Mouse (Mus musculus): ENCODE measurements around the gene Gm20388. TPM values are rescaled to one million over a fixed set of nuclear protein-coding genes. Genes with fewer than 3 reads are reported as not detected.

The Gm20388 gene
- total RNA-seq, 2 experiments from 2014 or later: 2.4 to 2.6 TPM

DNA sequence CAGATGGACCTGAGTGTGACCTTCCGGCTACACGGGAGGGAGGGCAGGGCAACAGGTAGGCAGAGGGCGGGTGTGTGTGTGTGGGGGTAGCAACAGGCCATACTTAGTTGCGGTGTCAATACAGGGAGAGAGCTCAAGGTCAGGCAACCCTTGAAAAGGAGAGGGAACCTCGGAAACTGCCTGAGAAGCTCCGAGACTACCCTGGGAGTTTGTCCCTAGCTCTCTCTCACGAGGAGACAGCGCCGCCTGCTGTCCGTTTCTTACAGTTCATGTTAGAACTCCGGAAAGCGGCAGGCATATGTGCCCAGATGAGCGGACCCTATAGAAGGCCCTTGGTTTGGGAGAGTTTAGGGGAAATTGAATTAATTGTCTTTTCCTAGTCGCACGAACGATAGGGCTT, 1182.0 kb downstream of the Gm20388 start:
- intact Hi-C loops (cut with DNase I): loop anchor here (1.0 to 5.0 kb wide), 3 partner anchors 120 to 416 kb away; no protein-coding TSS in a partner anchor
- no peak overlapping the region for H3K4me3 ChIP-seq
- peak; percentile 77 to 84 for DNase-seq (ENCODE audit: extremely low spot score in 1 of 2, low spot score in 2 of 2)
- peak; percentile 88 for TF ChIP-seq CTCF (IDR thresholded peaks at IDR 0.05)
- H3K27ac ChIP-seq: no peak overlapping the region

DNA sequence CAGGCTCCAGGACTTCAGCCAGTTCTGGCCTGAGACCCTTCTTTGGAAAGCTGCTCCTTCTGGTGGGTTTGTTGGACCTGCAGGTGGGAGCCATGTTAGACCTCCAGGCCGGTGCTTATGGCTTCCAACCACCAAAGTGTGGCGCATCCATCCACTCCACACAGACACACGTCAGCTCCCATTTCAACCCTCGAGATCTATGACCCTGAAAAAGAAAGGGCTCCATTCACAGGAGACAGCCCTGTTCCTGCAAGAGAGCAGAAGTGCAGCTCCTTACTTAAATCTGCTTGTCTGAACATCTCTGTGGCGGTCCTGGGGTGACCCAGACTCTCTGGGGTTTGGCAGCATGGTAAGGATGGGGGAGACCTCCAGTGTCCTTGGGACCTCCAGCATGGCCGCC, 1182.9 kb downstream of the Gm20388 start:
- Histone ChIP-seq H3K27ac (no peak overlapping the region), H3K4me3 (no peak overlapping the region)
- intact Hi-C loops (cut with DNase I): loop anchor here (2.0 to 5.0 kb wide), 2 partner anchors 121 to 417 kb away; no protein-coding TSS in a partner anchor
- no peak for DNase-seq (ENCODE audit: extremely low spot score in 1 of 2, low spot score in 2 of 2)
- TF ChIP-seq CTCF (IDR thresholded peaks at IDR 0.05): no peak

DNA sequence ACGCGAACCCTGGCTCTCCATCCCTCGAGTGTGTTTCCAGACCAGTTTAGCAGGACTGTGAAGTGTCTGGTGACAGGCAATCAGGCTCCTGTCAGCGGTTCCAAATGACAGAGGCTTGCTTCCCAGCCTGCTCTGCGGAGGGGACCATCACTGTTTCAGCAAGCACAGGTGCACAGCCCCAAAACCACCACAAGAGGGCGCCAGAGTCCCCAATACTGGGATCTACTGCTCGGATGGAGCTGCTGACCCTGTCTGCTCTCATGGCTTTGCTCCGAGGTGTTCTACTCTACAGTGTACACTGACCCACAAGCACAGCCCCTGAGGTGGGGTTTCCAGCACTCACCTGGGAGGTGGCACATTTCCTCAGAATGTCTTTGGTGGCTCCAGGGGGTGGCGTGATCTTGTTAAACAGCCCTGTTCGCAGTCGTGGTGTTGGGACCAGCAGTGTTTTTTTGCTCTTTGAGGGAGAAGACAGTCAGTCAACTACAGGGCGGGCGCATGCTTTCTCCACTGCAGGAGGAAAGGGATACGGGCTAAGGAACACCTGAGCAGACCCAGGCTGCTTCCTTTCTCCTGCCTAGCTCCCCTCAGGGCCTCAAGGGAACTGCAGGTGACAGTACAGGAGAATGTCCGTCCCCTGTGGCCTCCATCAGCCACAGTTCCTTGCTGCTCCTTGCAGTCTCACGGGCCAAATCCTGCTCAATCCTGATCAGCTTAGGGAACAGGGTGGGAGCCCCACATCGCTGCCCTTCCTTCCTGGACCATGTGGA, 1193.6 kb downstream of the Gm20388 start:
- Histone ChIP-seq H3K4me3 (no peak overlapping the region), H3K27ac (no peak overlapping the region)
- TF ChIP-seq CTCF (IDR thresholded peaks at IDR 0.05): peak; percentile 98
- peak; percentile 60 to 77 for DNase-seq (ENCODE audit: extremely low spot score in 1 of 2, low spot score in 2 of 2)
- intact Hi-C loops (cut with DNase I): no loop called here

DNA sequence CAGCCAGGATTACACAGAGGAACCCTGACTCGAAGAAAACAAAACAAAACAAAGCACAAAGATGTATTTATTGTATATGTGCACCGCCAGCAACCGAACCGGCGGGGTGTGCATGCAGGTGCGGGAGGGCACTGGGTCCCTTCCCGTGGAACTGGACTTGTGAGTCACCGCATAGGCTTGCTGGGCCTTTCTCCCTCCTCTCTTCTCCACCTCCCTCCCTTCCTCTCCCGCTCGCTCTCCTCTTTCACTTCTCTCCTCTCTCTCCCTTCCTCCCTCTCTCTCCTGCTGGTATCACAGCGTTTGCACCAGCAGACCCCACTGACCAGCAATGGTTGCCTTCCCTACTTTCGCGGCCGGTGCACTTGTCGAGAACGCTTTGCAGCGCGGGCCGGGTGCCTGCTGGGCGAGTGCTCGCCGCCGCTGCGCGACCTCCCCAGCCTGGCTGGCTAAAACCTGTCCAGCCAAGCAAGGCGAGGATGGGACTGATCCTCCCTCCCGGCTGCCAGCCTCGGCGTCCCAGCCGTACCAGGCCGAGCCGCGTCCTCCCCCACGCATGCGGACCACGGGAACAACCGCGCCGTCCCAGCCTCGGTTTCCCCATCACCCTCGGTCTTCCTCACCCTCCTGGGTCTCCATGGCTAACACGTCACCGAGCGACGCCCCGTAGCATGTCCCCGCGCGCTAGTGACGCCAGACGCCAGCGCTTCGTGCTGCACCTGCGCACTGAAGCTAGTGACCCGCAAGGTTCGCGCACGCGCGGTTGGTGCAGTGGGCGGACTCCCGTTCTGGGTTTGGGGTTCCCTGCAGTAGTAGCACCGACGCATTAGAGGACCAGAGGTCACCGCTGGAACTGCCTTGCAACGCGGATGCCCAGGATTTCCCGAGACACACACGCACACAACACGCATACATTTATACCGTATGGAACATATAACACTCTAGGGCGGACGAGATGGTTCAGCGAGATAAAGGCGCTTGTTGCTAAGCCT, 1197.3 kb downstream of the Gm20388 start, which contains the start of gene Mthfsd:
TSS of gene Mthfsd (minus strand) at position 725 of the 989 bp plus-strand sequence.
- Histone ChIP-seq H3K27ac (peak within 1 kb of the TSS; percentile 91), H3K4me3 (peak within 1 kb of the TSS; percentile 92)
- peak; percentile 5; the same call in 1 of the 2 replicates for TF ChIP-seq CTCF (IDR thresholded peaks at IDR 0.05)
- intact Hi-C loops (cut with DNase I): no loop called here
- peak; percentile 99 for DNase-seq (ENCODE audit: extremely low spot score in 1 of 2, low spot score in 2 of 2)

DNA sequence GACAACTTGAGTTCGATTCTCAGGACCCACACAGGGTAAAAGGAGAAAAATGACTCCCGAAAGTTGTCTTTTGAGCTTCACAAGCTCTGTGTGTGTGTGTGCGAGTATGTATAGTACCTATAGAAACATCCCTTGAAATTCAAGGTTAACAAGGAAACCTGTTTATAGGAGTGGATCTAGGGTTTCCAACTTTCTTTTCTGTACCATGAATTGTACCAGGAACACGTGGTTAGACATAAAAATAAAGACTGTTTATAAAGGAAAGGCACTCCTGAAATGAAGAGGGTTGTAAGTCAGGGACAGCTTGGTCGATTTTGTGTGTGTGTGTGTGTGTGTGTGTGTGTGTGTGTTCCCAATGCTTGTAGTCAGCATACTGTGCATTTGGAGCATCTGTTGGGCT, 1198.0 kb downstream of the Gm20388 start:
- no peak for TF ChIP-seq CTCF (IDR thresholded peaks at IDR 0.05)
- no peak for DNase-seq (ENCODE audit: extremely low spot score in 1 of 2, low spot score in 2 of 2)
- H3K4me3 ChIP-seq: peak overlapping the region; percentile 92
- peak overlapping the region; percentile 83 for H3K27ac ChIP-seq
- intact Hi-C loops (cut with DNase I): no loop called here

DNA sequence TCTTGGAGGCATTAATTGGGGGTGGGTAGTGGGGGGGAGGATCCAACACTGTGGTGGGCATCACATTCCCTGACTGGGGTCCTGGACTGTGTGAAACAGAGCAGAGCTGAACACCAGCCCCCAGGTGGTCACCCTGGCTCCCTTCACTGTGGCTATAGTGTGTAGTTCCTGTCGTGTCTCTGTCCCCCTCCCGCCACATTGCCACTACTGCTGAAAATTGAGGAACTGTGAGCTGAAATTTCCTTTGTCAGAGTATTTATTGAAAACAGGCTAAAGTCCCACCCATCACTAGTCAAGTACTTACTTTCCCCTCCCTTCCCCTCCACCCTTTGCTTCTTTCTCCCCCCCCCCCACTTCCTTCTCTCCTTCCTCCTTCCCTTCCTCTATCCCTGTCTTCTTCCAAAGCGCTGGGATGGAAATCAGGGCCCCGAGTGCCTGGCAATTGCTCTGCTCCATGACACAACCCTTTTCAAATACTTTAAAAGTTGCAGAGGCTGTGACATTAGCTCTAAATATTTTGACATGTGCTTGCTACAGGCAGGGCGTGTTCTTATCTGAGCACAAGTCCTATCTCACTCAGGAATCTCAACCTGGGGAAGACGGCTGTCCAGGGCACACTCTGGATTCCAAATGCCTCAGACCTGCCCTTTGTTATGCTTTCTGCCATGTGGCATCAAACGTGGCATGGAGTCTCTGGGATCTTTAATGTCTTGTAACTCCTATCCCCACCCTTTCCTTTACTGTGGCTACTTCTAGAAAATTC, 1200.7 kb downstream of the Gm20388 start:
- DNase-seq (ENCODE audit: extremely low spot score in 1 of 2, low spot score in 2 of 2): no peak
- Histone ChIP-seq H3K4me3 (no peak overlapping the region), H3K27ac (no peak overlapping the region)
- intact Hi-C loops (cut with DNase I): no loop called here
- no peak for TF ChIP-seq CTCF (IDR thresholded peaks at IDR 0.05)

DNA sequence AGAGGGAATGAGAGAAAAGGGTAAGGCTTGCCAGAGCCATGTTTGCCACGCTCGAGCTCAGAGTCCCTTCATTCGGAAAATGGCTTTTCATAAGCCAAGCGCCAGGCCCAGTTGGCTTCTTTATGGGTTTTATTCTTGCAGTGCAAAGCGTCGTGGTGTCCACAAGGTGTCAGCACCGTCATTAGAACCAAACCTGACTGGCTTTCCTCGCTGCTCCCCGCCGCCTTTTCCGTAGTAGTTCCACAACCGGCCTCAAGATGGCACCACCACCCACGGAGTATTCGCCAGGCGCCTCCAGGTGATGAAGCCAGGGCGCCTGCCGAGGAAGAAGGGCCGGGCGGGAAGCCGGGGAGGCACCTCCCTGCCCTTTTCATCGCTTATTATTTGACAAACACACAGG, 1202.6 kb downstream of the Gm20388 start:
- TF ChIP-seq CTCF (IDR thresholded peaks at IDR 0.05): no peak; the same call in none of the 2 replicates
- intact Hi-C loops (cut with DNase I): loop anchor here (1.0 kb wide), 2 partner anchors 280 to 400 kb away; no protein-coding TSS in a partner anchor
- DNase-seq (ENCODE audit: extremely low spot score in 1 of 2, low spot score in 2 of 2): peak; percentile 94 to 99

DNA sequence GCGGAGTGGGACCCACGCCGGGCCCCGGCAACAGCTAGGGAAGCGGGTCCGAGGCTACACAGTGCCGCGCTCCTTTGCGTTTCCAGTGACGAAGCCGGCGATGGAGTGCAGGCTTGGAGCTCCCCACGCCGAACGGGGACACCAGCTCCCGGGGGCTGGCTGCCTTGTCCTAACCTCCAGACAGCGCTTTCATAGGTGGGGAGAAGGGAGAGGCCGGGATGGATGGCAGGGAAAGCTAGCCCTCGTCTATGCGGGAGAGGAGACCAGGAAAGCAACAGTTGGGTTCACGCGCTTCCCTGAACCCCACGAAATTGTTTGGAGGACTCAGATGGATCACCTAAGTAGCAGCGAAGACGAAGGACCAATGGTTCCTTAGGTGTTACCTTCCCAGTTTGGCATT, 1204.5 kb downstream of the Gm20388 start:
- intact Hi-C loops (cut with DNase I): no loop called here

More for the DNA sequence above, 1202.6 kb downstream of the Gm20388 start:
- H3K27ac ChIP-seq: no peak overlapping the region
- H3K4me3 ChIP-seq: no peak overlapping the region

DNA sequence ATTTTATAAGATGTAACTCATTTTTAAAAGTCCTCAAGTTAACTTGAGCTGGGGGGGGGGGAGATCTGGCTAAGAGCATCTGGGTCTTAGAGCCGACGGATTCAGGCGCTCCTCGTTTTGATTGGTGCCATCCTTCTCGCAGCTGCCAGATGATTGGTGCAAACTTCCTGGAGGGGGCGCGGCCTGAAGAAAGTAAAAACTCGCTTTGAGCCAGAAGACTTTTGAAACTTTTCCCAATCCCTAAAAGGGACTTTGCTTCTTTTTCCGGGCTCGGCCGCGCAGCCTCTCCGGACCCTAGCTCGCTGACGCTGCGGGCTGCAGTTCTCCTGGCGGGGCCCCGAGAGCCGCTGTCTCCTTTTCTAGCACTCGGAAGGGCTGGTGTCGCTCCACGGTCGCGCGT, 1205.3 kb downstream of the Gm20388 start, which contains the start of gene Foxc2:
TSS of gene Foxc2 (plus strand) at position 224 of the 400 bp plus-strand sequence.
- peak within 1 kb of the TSS; percentile 38 for H3K4me3 ChIP-seq

More for the DNA sequence above, 1204.5 kb downstream of the Gm20388 start:
- H3K27ac ChIP-seq: no peak overlapping the region
- DNase-seq (ENCODE audit: extremely low spot score in 1 of 2, low spot score in 2 of 2): no peak
- no peak overlapping the region for H3K4me3 ChIP-seq
- TF ChIP-seq CTCF (IDR thresholded peaks at IDR 0.05): no peak

DNA sequence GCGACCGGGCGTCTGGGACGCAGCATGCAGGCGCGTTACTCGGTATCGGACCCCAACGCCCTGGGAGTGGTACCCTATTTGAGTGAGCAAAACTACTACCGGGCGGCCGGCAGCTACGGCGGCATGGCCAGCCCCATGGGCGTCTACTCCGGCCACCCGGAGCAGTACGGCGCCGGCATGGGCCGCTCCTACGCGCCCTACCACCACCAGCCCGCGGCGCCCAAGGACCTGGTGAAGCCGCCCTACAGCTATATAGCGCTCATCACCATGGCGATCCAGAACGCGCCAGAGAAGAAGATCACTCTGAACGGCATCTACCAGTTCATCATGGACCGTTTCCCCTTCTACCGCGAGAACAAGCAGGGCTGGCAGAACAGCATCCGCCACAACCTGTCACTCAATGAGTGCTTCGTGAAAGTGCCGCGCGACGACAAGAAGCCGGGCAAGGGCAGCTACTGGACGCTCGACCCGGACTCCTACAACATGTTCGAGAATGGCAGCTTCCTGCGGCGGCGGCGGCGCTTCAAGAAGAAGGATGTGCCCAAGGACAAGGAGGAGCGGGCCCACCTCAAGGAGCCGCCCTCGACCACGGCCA, 1206.0 kb downstream of the Gm20388 start:
- intact Hi-C loops (cut with DNase I): no loop called here
- Histone ChIP-seq H3K27ac (no peak overlapping the region), H3K4me3 (peak overlapping the region; percentile 38)
- no peak for TF ChIP-seq CTCF (IDR thresholded peaks at IDR 0.05)
- no peak for DNase-seq (ENCODE audit: extremely low spot score in 1 of 2, low spot score in 2 of 2)

More for the DNA sequence above, 1205.3 kb downstream of the Gm20388 start, which contains the start of gene Foxc2:
- H3K27ac ChIP-seq: no peak within 1 kb of the TSS
- intact Hi-C loops (cut with DNase I): no loop called here
- TF ChIP-seq CTCF (IDR thresholded peaks at IDR 0.05): no peak; the same call in 1 of the 2 replicates
- peak; percentile 41 to 46 for DNase-seq (ENCODE audit: extremely low spot score in 1 of 2, low spot score in 2 of 2)
